Mouse (Mus musculus): ENCODE measurements around the gene Tdrd6. TPM values are rescaled to one million over a fixed set of nuclear protein-coding genes. Genes with fewer than 3 reads are reported as not detected.

Tdrd6 gene
- polyA plus RNA-seq, 1 experiment from 2014 or later: 0.19 TPM

DNA sequence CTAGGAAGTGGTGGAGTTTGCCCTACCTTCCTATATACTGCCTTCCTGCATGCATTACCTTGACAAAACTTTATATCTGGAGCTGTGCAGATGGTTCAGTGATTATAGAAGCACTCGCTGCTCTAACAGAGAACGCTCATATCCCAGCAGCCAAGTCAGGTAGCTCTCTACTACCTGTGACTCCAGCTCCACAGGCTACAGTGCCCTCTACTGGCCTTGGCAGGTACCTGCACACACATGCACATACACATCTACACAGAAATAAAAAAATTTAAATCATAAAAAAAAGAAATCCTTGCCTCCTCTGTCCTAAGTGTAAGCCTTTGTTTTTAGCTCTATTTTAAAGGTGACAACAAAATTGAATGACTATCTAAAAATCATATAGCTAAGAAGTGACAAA, 32.4 kb downstream of the Tdrd6 start:
- H3K4me2 ChIP-seq (ENCODE audit: low read depth, low read length, severe bottlenecking): no peak overlapping the region
- no peaks in the 10 kb centered on the region; the same call in 1 of the 2 replicates for H3K9me3 ChIP-seq (ENCODE audit: control insufficient read depth, low read length)
- ATAC-seq (replicated peaks; ENCODE audit: low FRiP score) (no peak), DNase-seq (ENCODE audit: low spot score) (no peak)
- H3K27me3 ChIP-seq (ENCODE audit: control insufficient read depth, insufficient read depth, low read length): no peaks in the 10 kb centered on the region
- H3K4me1 ChIP-seq (replicated peaks; ENCODE audit: control insufficient read depth, insufficient read depth, low read length): no peaks in the 10 kb centered on the region
- no peak overlapping the region for H3K4me3 ChIP-seq (ENCODE audit: low read depth, low read length)
- no peaks in the 10 kb centered on the region for H3K36me3 ChIP-seq (ENCODE audit: control insufficient read depth, insufficient read depth, low read length)
- H3K9ac ChIP-seq (ENCODE audit: low read length): no peak overlapping the region
- WGBS: 100% methylated on average over 2 of the region's 2 CpGs
- no peak overlapping the region for H3K27ac ChIP-seq (ENCODE audit: low read depth, low read length)

- DNase-seq (ENCODE audit: low spot score) (no peak), ATAC-seq (replicated peaks; ENCODE audit: low FRiP score) (no peak)
- no peak overlapping the region for H3K9ac ChIP-seq (ENCODE audit: low read length)
- no peaks in the 10 kb centered on the region for H3K27me3 ChIP-seq (ENCODE audit: control insufficient read depth, insufficient read depth, low read length)
- H3K4me3 ChIP-seq (ENCODE audit: low read depth, low read length): no peak overlapping the region
- no peaks in the 10 kb centered on the region for H3K36me3 ChIP-seq (ENCODE audit: control insufficient read depth, insufficient read depth, low read length)
- H3K4me2 ChIP-seq (ENCODE audit: low read depth, low read length, severe bottlenecking): no peak overlapping the region
- no peak overlapping the region for H3K27ac ChIP-seq (ENCODE audit: low read depth, low read length)
- H3K9me3 ChIP-seq (ENCODE audit: control insufficient read depth, low read length): no peaks in the 10 kb centered on the region; the same call in 1 of the 2 replicates
- 90% methylated on average over 21 of the region's 21 CpGs for WGBS
- no peaks in the 10 kb centered on the region for H3K4me1 ChIP-seq (replicated peaks; ENCODE audit: control insufficient read depth, insufficient read depth, low read length)
Measured at GRCm38 (mm10) chr17:43592296-43593291, 37.5 kb downstream of the Tdrd6 start.

- H3K9ac ChIP-seq (ENCODE audit: low read length): no peak overlapping the region
- no peaks in the 10 kb centered on the region for H3K4me1 ChIP-seq (replicated peaks; ENCODE audit: control insufficient read depth, insufficient read depth, low read length)
- DNase-seq (ENCODE audit: low spot score): no peak
- no peak overlapping the region for H3K4me3 ChIP-seq (ENCODE audit: low read depth, low read length)
- no peak overlapping the region for H3K4me2 ChIP-seq (ENCODE audit: low read depth, low read length, severe bottlenecking)
- H3K9me3 ChIP-seq (ENCODE audit: control insufficient read depth, low read length): no peaks in the 10 kb centered on the region
- ATAC-seq (replicated peaks; ENCODE audit: low FRiP score): no peak
- WGBS: 87% methylated on average over 5 of the region's 5 CpGs
- no peak overlapping the region for H3K27ac ChIP-seq (ENCODE audit: low read depth, low read length)
- H3K27me3 ChIP-seq (ENCODE audit: control insufficient read depth, insufficient read depth, low read length): no peaks in the 10 kb centered on the region
- H3K36me3 ChIP-seq (ENCODE audit: control insufficient read depth, insufficient read depth, low read length): no peaks in the 10 kb centered on the region
Measured at GRCm38 (mm10) chr17:43590531-43590930, 39.6 kb downstream of the Tdrd6 start.

- WGBS: 92% methylated on average over 6 of the region's 6 CpGs
- H3K9ac ChIP-seq (ENCODE audit: low read length): no peak overlapping the region
- no peak overlapping the region for H3K4me3 ChIP-seq (ENCODE audit: low read depth, low read length)
- no peaks in the 10 kb centered on the region for H3K27me3 ChIP-seq (ENCODE audit: control insufficient read depth, insufficient read depth, low read length)
- no peaks in the 10 kb centered on the region for H3K4me1 ChIP-seq (replicated peaks; ENCODE audit: control insufficient read depth, insufficient read depth, low read length)
- no peak overlapping the region for H3K27ac ChIP-seq (ENCODE audit: low read depth, low read length)
- ATAC-seq (replicated peaks; ENCODE audit: low FRiP score) (no peak), DNase-seq (ENCODE audit: low spot score) (no peak)
- H3K9me3 ChIP-seq (ENCODE audit: control insufficient read depth, low read length): no peaks in the 10 kb centered on the region
- no peaks in the 10 kb centered on the region for H3K36me3 ChIP-seq (ENCODE audit: control insufficient read depth, insufficient read depth, low read length)
- no peak overlapping the region for H3K4me2 ChIP-seq (ENCODE audit: low read depth, low read length, severe bottlenecking)
Measured at GRCm38 (mm10) chr17:43589750-43590149, 40.3 kb downstream of the Tdrd6 start.

- 84% methylated on average over 2 of the region's 2 CpGs for WGBS
- Histone ChIP-seq H3K9ac (ENCODE audit: low read length) (no peak overlapping the region), H3K4me2 (ENCODE audit: low read depth, low read length, severe bottlenecking) (no peak overlapping the region), H3K9me3 (ENCODE audit: control insufficient read depth, low read length) (no peaks in the 10 kb centered on the region), H3K36me3 (ENCODE audit: control insufficient read depth, insufficient read depth, low read length) (no peaks in the 10 kb centered on the region), H3K27ac (ENCODE audit: low read depth, low read length) (no peak overlapping the region), H3K4me3 (ENCODE audit: low read depth, low read length) (no peak overlapping the region), H3K27me3 (ENCODE audit: control insufficient read depth, insufficient read depth, low read length) (no peaks in the 10 kb centered on the region), H3K4me1 (replicated peaks; ENCODE audit: control insufficient read depth, insufficient read depth, low read length) (no peaks in the 10 kb centered on the region)
- ATAC-seq (replicated peaks; ENCODE audit: low FRiP score): no peak
- no peak for DNase-seq (ENCODE audit: low spot score)
Measured at GRCm38 (mm10) chr17:43587278-43587677, 42.8 kb downstream of the Tdrd6 start.

GRCm38 (mm10) chr17:43584771-43585170, 45.3 kb downstream of the Tdrd6 start:
- Histone ChIP-seq H3K27me3 (ENCODE audit: control insufficient read depth, insufficient read depth, low read length) (no peaks in the 10 kb centered on the region), H3K27ac (ENCODE audit: low read depth, low read length) (no peak overlapping the region), H3K9me3 (ENCODE audit: control insufficient read depth, low read length) (no peaks in the 10 kb centered on the region), H3K4me2 (ENCODE audit: low read depth, low read length, severe bottlenecking) (no peak overlapping the region), H3K36me3 (ENCODE audit: control insufficient read depth, insufficient read depth, low read length) (no peaks in the 10 kb centered on the region), H3K9ac (ENCODE audit: low read length) (no peak overlapping the region), H3K4me3 (ENCODE audit: low read depth, low read length) (no peak overlapping the region), H3K4me1 (replicated peaks; ENCODE audit: control insufficient read depth, insufficient read depth, low read length) (peaks cover 6% of the 10 kb centered on the region; the same call in 1 of the 2 replicates)
- no peak for DNase-seq (ENCODE audit: low spot score)
- no peak for ATAC-seq (replicated peaks; ENCODE audit: low FRiP score)
- WGBS: 88% methylated on average over 7 of the region's 7 CpGs

DNA sequence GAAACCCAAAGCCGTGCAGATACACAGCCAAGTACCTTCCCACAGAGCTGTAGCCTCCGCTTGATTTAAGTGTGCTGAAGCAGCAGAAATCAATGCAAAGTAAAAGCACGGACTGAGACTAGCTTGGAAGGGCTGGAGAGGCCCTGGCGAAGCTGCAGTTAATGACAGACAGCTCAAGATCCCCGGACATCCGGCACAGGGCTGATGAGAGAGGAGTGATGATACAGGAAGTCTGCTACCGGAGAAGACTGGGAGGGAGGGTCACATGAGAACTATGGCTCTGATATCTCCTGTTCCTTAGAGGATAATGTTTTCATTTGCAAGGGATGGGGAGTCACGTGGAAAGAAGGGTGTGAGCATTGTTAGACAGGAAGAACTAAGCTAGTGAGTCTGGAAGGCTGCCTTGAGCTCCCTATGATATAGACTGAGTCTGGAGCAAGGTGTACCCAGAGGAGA, 49.1 kb downstream of the Tdrd6 start:
- DNase-seq (ENCODE audit: low spot score) (peak; percentile 48), ATAC-seq (replicated peaks; ENCODE audit: low FRiP score) (0 out of 2 replicates have a peak, but pooled peaks have one; percentile 42)
- H3K4me2 ChIP-seq (ENCODE audit: low read depth, low read length, severe bottlenecking): peak overlapping the region; percentile 3; the same call in 1 of the 2 replicates
- H3K9me3 ChIP-seq (ENCODE audit: control insufficient read depth, low read length): no peaks in the 10 kb centered on the region
- WGBS: 34% methylated on average over 8 of the region's 8 CpGs
- no peaks in the 10 kb centered on the region for H3K36me3 ChIP-seq (ENCODE audit: control insufficient read depth, insufficient read depth, low read length)
- H3K27me3 ChIP-seq (ENCODE audit: control insufficient read depth, insufficient read depth, low read length): no peaks in the 10 kb centered on the region
- no peak overlapping the region; the same call in 1 of the 2 replicates for H3K27ac ChIP-seq (ENCODE audit: low read depth, low read length)
- peak overlapping the region; percentile 16; the same call in 1 of the 2 replicates for H3K9ac ChIP-seq (ENCODE audit: low read length)
- H3K4me3 ChIP-seq (ENCODE audit: low read depth, low read length): no peak overlapping the region
- H3K4me1 ChIP-seq (replicated peaks; ENCODE audit: control insufficient read depth, insufficient read depth, low read length): peaks cover 6% of the 10 kb centered on the region; the same call in 1 of the 2 replicates

DNA sequence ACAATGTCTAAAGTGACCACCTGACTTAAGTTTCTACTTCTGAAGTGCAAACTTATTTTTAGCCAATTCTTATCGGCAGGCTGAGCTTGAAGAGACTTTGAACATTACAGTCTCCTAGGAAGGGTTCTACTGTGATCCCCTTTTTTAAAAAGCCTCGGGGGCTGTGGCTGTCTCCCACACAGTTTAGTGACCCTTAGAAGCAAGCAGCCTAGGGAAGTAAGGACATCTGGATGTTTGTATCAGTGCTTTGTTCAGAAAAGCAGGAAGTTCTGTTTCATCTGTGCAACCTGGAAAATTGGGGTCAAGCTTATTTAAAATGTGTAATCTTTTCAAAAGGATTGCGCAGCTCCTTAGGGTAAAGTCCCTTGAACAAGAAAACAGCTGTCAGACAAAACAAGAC, 49.6 kb downstream of the Tdrd6 start:
- no peak for ATAC-seq (replicated peaks; ENCODE audit: low FRiP score)
- peak; percentile 13 for DNase-seq (ENCODE audit: low spot score)
- peak overlapping the region; percentile 16; the same call in 1 of the 2 replicates for H3K9ac ChIP-seq (ENCODE audit: low read length)
- H3K4me1 ChIP-seq (replicated peaks; ENCODE audit: control insufficient read depth, insufficient read depth, low read length): peaks cover 6% of the 10 kb centered on the region; the same call in 1 of the 2 replicates
- no peak overlapping the region for H3K4me3 ChIP-seq (ENCODE audit: low read depth, low read length)
- H3K4me2 ChIP-seq (ENCODE audit: low read depth, low read length, severe bottlenecking): no peak overlapping the region; the same call in 1 of the 2 replicates
- no peaks in the 10 kb centered on the region for H3K27me3 ChIP-seq (ENCODE audit: control insufficient read depth, insufficient read depth, low read length)
- no peaks in the 10 kb centered on the region for H3K36me3 ChIP-seq (ENCODE audit: control insufficient read depth, insufficient read depth, low read length)
- no peak overlapping the region for H3K27ac ChIP-seq (ENCODE audit: low read depth, low read length)
- WGBS: 32% methylated on average over 3 of the region's 3 CpGs
- no peaks in the 10 kb centered on the region for H3K9me3 ChIP-seq (ENCODE audit: control insufficient read depth, low read length)
